Mouse (Mus musculus): ENCODE measurements around the gene Efcab6.

GRCm38 (mm10) chr15:84105105-84105923 is 40.1 kb upstream of the Efcab6 start, which contains the start of gene Sult4a1:
- TF ChIP-seq EP300 (IDR thresholded peaks at IDR 0.05; ENCODE audit: low read depth) (no peak), CTCF (IDR thresholded peaks at IDR 0.05; ENCODE audit: low read depth) (no peak)

Measured in liver, postnatal 0 days (tissue).